Mouse (Mus musculus) spleen, adult 18-20 months (tissue): ENCODE measurements around the gene St8sia1.

ENCODE experiments used
- DNase-seq, 2 experiments: peaks; one replicate each; pipeline ENCODE4 v3.0.0; 2022; ENCODE audit warnings: mixed read lengths in 2 of 2

St8sia1 gene

DNA sequence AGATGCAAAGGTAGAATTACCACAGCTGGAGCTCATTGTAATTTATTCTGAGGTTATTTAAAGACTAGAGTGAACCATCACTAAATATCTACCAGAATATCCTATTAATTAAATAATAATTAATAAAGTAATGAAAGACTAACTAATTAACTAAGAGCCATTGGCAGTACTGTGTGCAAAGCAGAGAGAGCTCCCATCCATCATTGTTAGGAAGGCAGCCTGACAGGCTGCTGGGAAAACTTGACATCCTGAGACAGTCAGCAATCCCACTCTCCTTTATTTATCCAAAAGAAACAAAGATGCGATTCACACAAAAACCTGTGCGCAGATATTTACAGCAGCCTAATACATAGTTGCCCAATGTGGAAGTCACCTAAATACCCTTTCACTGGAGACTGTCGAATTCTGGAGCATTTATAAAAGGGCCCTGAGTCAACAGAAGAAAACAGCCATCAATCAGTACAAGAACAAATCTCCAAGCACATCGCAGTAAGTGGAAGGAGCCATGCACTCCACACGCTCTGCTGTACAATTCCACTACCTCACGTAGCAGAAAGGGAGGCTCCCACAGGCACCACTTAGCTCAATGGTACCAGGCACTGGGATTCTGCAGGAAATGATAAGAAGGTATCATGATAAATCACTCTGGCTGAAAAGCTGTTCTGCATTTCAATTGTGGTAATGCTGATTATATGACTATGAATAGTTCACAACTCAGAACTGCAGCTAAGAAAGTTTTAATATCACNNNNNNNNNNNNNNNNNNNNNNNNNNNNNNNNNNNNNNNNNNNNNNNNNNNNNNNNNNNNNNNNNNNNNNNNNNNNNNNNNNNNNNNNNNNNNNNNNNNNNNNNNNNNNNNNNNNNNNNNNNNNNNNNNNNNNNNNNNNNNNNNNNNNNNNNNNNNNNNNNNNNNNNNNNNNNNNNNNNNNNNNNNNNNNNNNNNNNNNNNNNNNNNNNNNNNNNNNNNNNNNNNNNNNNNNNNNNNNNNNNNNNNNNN, 15.7 kb upstream of the St8sia1 start:
- DNase-seq: no peak

DNA sequence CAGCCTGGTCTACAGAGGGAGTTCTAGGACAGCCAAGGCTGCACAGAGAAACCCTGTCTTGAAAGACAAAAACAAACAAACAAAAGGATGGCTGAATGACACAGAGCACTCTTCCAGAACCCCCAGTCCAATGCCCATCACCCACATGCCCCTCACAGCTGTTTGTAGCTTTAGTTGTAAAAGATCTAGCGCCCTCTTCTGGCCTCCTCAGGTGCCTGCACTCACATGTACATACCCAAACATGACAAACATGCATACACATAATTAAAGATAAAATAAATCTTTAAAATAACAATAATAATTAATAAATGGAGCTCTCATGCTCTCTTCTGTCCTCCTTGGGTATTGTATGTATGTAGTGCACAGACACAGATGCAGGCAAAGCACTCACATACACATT, 13.0 kb upstream of the St8sia1 start:
- no peak for DNase-seq

DNA sequence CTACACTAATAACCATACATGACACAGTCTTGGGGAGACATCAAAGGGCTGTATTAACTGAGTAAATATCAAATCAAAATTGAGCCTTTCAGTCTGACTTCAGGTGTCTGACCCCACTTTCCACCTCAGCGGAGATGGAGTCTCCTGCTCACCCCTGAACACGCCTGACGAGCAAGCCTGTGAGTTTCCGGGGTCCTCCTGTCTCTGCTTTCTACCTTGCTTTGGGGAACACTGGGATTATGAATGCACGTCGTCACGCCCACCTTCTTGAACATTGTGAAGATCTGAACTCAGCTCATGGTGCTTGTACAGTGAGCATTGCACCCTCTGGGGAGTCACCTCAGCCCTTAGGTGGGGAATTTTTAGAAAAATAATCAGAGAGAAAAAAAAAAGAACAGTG, 9.0 kb upstream of the St8sia1 start:
- DNase-seq: no peak

DNA sequence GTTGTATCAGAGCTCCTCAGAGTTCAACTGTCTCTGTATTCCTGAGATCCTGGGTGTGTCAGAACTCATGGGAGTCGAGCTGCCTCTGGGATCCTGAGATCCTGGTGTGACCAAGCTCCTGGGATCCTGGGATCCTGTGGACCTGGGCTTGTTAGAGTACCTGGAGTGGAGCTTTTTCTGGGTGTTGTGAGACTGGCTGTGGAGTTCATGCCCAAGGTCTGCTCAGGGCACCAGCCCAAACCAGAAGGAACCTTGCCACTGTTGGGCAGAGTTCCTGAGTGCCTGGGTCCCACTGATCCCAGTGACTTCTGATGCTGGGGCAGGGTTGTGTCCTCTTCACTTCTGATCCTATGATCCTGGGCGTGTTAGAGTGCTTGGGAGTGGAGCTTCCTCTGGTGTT, 8.0 kb upstream of the St8sia1 start:
- no peak for DNase-seq

DNA sequence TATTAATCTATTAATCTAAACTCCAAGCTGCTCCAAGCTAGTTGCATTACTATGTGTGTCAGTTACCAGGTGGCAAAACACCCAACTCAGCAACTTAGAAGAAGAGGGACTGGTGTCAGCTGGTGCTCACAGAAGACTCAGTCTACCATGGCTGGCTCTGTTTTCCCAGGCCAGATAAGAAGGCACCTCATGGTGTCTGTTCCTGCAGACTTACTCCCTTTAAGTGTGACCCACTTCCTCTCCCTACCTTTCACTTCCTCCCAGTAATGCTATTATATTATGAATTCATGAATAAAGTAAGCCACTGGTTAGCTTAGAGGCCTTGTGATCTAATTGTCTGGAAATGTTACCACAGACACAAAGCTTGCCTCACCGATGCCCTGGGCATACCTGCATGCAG, 3.2 kb upstream of the St8sia1 start:
- DNase-seq: no peak

DNA sequence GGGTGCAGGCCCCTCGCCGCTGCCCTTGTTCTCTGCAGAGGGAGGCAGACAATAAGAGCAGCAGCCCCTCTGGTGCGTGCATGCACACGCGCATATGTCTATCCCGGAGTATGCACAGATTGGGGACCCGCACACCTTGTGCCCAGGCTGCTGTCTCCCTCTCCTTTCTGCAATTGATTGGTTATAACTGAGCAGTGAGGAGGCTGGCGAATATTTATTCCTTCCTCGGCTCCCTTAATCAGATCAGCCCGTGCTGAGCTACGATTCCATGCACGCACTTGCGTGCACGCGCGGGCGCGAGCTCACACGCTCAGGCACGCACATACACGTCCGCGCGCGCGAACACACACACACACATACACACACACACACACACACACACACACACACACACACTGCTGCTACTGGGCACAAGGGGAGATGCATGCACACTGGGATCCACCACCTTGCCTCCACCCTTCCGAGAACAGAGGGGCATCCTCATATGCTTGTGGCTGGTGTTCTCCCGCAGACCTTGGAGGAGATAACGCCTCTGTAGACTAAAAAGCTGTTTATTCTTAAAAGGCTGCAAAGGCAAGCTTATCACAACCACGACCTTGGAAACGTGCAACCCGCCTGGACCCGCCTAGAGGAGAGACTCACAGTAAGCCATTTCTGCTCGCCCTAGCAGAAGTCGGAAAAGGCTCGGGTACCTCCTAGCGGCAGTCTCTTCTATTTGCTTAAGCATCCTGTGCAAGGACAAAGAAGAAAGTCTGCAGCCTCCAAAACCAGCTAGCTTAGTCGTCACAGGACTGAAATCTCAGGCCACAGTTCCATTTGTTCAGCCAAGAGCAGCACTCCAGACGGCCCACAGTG, 506 bp upstream of the St8sia1 start:
- DNase-seq: peak; percentile 25 to 37

DNA sequence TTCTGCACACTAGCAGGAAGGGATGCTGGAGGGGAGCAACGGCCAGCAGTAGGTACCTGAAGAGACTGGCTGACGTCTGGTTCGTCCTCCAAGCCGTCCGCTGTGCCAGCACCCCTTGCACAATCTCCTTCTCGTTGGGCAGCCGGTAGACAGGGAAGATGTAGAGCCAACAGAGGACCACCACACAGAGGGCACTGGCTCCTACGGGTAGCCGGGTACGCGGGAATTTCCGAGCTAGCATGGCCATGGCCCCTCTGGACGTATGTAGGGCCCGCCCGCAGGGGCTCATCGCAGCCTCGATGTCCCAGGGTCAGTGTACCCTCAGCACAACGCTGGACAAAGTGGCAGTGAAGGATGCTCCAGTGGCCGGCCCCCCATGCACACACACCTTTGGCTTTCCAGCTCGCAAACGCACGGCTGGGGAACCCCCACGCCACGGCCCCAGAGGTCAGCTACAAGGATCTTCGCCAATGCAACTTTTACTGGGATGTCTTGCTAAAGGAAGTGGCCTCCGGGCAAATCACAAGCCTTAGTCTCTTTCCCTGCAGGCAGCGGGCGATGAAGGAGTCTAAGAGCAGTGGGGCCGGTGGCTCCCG, 674 bp downstream of the St8sia1 start:
- no peak for DNase-seq

DNA sequence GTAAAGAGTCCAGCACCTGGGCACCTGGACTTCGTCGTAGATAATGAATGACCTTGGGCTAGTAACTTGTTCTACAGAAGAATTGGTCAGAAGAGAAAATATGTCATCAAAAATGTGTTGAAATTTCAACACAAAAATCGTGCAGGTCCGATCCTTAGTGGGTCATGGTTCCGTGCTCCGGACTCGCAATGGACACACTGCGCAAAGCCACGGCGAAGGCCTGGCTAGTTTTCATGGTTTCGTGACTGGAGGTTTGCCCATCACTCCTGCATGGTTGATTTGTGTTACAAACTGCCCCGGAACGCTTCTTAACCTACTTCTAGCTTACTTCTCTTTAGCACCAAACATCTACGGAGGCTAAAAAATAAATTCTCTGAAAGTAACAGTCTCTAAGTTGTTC, 1.4 kb downstream of the St8sia1 start:
- DNase-seq: no peak

DNA sequence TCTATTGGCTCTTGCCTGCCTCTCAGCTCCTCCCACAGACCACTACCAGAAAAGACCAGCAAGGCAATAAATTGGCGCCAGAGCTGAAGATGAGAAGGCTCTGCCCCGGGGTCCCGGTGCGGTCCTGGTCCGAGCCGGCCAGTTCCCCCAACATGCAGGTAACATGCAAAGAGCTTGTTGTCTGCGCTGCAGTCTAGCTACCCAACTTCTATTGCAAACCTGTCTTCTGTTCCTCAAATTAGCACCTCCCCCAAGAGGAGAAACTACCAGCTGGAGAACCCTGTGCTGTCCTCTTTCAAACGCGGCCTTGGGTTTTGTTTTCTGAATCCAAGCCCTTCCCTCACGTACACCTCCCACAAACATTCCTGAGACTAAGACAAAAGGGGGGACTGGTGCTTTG, 1.8 kb downstream of the St8sia1 start:
- DNase-seq: no peak

DNA sequence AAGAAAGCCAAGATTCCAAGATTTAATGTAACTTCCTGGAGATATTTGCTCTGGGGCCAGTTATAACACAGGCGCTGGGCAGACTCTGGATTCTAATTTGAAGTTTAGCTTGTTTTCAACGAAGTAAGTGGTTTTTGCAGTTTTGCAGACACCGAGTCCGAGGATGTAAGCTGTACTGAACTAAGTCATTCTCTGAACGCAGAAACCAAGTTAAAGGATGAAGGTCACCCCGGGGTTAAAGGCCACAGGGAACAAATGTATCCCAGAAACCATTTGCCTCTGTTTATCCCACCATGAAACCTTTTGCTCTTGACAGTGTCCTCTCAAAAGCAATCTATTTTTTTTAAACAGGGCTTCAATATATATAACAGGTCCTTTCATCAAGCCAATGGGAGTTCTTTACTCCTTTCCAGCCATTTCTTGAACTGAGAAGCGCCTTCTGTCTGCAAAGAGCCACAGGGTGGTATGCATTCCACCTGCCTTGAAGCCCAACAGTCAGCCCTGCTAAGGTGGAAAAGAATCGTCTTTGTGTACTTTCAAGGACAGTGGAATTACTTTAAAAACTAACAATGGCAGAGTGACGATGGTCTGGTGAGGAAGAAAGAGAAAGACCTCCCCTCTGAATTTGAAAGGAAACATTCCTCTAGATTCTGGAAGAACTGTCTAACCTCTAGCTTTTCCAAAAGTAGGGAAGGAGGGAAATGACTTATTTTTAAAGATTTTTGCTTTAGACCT, 2.4 kb downstream of the St8sia1 start:
- DNase-seq: no peak

DNA sequence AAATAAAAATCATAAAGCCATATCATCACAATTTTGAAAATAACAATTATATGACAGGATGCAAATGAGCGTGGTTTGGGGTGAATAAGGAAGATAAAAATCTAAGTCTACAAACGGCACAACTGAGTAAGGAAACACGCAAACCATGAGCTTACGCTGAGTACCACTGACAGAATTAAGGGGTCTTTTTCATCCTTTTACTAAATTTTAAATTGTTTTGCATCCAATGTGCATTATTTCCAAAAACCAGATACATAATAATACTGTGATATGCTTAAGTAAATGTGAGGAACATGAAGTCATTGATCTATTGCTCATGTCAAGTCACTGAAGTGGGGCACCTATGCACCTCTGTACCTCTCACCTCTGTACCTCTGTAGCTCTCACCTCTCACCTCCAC, 7.7 kb downstream of the St8sia1 start:
- DNase-seq: no peak

DNA sequence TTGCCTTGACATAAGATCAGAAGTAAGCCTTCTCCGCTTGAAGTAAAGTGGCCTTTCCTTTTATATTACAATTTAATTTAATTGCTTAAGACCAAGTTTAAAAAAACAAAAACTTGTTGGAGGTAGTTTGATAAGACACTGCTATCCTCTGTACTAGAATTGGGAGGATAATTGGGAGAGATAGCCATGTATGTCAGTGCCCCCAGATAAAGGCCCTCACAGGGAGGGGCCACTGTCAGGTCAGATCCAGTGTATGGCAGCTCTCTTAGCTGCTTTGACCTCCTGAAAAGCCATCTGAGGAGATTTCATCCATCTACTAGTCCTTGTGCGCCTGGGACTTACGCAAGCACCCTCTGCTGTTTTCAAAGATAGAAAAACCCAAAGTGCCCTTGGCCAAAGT, 9.0 kb downstream of the St8sia1 start:
- no peak for DNase-seq

DNA sequence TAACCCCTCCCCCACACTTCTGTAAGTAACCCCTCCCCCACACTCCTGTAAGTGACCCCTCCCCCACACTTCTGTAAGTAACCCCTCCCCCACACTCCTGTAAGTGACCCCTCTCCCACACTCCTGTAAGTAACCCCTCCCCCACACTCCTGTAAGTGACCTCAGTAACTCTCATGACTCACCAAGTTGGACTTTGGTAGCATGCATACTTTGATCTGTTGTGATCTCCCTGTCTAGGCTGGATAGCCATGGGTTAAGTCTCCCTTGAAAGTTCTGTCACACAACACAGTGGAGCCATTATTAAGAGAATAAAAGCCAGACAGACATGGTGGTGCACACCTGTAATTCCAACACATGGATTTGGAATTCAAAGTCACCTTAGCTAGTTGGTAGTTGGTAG, 11.1 kb downstream of the St8sia1 start:
- no peak for DNase-seq

DNA sequence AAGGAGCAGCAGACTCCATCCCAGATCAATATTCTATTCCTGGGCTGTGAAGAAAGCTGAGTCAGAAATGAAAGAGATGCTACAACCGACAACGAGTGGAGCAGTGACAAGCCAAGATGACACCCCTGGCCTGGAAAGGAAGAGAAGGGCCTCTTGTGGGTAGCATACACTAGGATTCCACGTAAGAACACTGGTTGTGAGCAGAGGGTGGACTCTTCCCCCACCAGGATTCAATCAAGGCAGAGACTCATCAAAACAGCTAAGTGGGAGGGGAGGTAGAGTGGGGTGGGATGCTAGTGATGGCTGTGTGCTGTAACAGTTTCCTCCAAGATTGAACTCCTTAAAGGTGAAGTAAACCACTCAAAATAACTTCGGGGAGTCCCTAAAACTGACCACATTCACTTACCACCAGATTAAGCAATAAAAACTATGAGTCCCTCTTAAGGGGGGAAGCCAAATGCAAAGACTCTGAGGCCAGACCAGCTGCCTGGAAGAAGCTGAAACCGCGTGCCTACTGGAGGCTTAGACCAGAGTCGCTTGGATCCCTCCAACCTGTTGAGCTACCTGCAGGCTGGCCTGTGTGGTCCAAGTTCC, 11.8 kb downstream of the St8sia1 start:
- no peak for DNase-seq

DNA sequence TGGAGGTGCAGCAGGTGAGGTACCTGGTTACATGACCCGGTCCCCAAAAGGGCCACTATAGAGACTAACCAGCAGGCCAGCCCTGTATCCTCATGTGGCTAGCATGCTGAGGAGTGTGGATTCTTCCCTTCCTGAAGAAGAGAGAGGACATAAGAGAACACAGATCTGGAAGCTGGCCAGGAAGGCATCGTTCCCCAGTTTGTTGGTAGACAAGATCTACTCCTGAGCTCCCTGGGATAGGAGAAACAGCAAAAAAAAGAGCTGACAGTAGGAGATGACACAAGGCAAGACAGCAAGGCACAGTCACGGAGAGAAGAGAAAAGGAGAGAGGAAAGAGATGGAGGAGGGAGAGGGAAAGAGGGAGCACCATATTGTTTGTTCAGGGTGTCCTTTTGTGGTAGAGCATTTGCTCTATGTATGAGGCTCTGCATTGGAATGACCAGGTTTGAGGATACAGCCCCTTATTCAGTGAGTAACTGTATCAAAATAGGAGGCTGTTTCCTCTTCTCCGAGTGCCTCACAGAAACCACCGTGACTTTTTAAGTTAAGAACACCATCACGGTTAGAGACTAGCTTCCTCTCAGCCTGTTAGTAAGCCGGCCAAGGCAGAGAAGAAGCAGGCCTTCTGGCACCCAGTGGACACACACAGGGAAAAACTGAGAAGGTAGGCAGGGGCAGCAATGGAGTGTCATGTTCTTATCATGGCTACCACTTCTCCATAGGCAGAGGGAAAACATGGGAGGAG, 12.5 kb downstream of the St8sia1 start:
- DNase-seq: no peak

DNA sequence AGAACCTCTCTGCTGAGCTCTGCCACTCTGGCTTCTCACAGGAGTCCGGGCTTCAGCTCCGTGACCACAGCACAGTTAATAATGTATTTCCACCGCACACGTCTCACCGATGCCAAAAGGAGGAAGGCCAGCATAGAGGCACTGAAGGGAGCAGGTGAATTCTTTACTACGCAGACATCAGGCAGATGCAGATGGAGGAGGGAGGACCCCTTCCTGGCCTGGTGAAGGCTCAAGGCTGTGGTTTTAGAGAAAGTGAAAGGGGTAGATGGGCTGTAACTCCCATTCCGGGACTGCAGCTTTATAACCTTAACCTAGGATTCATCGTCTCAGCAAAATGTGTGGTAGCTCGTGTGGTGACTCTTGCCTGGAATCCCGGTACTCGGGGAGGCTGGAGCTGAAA, 13.9 kb downstream of the St8sia1 start:
- DNase-seq: no peak

DNA sequence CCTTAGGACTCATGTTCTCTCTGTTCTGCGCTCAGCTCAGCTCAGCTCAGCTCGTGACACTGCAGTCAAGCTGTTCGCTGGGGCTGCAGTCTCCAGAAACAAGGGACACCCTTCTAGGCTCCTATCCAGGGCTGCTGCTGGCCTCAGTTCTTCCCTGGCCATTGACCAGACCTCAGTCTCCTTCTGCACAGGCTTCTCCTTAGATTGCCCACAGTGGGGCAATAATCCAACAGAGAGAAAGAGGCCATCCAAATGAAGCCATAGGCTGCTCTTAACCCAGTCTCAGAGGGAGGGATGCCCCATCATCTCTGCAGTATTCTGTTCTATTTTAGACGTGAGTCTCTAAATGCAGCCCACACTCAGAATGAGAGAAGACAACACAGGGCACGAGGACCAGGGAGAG, 15.3 kb downstream of the St8sia1 start:
- DNase-seq: no peak

DNA sequence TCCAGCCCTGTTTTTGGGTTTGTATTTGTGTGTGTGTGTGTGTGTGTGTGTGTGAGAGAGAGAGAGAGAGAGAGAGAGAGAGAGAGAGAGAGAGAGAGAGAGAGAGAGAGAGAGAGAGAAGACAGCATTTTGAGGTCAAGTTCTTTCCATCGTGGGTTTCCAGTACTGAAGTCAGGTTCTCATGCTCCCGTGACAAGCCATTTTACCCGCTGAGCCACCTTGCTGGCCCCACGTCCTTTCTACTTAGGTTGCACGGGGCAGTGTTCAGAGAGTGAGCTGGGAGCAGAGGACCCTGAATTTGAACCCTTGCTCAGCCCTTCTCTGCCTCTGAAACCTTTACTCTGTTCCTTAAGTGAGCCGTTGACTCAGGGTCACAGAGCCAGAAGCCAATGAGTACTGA, 17.2 kb downstream of the St8sia1 start:
- no peak for DNase-seq

DNA sequence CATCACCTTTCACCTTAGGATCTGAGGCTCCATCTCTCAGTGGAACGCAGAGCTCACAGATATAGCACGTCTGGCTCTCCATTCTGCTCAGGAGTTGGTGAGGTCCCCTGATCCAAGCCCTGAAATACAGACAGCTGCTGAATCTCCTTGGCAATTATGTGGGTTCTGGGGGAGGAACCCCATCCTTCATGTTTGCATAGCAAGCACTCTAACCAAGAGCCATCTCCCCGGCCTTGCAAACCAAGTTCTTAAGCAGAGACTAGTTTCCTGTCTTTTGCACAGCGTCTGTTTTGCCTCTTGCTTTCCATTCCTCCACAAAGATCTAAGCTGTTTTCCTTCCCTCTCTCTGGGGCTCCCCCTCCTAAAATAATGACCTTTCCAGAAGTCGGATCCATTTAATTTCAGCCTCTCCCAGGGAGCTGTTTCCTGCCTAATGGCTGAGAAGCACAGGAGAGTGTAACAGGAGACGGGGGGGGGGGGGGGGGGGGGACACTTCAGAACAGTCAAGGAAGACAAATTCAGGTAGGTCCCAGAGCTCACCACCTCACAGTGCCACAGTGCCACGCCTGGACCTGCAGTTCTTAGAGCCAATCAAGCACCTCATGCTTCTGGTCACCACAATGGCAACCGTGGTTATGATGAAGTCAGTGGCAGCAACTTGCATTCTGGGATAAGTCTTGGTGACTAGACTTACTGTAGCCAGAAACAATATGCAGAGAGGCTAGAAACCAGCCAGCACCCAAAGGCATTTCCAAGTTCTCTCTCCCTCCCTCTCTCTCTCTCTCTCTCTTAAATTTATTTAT, 18.0 kb downstream of the St8sia1 start:
- DNase-seq: no peak

DNA sequence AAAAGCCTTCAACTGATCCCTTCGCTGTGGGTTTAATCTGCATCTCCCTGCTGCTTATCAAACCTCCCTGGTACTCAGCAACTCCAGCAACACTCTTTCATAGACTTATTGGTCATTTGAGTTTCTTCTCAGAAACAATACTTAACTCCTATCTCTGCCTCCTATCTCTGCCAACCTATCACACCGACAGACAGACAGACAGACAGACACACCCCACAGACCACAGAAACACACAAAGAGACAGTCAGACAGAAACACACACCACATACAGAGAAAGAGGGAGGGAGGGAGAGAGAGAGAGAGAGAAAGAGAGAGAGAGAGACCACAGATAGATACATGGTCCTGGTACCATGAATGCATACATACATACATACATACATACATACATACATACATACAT, 18.8 kb downstream of the St8sia1 start:
- no peak for DNase-seq

DNA sequence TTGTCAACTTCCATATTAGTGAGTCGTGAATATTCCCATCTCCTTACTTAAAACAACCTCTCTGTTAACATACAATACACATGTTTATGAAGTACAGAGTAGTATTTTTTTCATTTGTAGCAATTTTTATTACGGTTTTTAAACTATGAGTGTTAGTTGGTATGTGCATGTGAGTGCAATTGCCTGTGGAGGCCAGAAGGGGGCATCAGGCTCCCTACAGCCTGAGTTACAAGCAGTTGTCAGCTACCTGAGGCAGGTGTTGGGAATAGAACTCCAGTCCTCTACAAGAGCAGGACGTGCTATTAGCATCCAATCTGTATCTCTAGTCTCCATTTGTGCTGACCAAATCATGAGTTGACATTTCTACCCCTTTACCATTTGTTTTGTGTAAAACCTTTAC, 19.8 kb downstream of the St8sia1 start:
- no peak for DNase-seq
